Mouse (Mus musculus) lung, postnatal 25 days (tissue): ENCODE data around the gene Abca9.

Source experiments
- DNase-seq: peaks from one replicate; pipeline ENCODE4 v3.0.0; 2022; ENCODE audit warnings: low spot score

The Abca9 gene

DNA sequence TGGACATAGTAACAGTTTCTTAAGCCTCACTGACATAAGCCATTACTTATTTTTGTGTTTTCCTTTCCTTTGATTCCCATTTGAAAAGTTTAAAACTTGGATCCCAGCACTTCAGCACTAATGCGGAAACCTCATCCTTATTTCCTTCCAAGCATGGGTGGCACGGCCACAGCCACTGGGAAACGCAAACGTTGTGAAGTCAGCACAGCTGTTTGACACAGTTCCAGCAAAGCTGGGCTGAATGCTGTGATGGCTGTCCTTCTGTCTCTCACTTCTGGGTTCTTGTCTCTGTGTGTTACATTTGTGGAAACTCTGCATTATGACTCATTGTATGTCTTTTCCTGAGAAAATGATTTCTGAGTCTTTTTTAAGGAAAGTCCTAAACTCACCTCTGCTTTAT lies 107.0 kb downstream of the Abca9 start:
- no peak for DNase-seq

- DNase-seq: no peak
These were observed 107.9 kb downstream of the Abca9 start for GRCm38 (mm10) chr11:110060127-110060526.

DNA sequence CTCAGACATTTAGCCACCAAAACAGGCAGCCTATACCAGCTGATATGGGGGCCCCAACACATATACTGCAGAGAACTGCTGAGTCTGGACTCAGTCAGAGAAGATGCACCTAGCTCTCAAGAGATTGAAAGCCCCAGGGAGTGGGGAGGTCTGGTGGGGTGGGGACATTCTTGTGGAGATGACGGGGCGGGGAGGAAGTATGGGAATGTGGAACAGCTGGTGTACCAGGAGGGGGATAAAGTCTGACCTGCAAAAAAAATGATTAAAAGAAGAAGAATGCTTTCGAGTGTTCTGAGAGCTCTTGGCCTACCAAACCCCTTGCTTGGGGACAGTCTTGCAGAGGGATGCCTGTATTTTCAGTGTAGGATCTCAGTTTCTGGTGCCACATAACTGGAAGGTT lies 114.3 kb downstream of the Abca9 start:
- DNase-seq: no peak
